Mouse (Mus musculus) intestine, embryonic 14.5 days (tissue): ENCODE measurements around the gene Slc22a4. TPM values are rescaled to one million over a fixed set of nuclear protein-coding genes. Genes with fewer than 3 reads are reported as not detected.
"Not testable (repeated sequence)": the region's sequence is repeated elsewhere in the genome, so short reads cannot be mapped to it uniquely, and the experiment has no call there.

Source experiments
- ATAC-seq: fragments of 200-750 bp; cut with Nextera tagmentation; replicated peaks from 2 replicates; pipeline ENCODE4 v1.8.0; 2017; ENCODE audit warnings: low read depth, moderate number of reproducible peaks, moderate TSS enrichment, moderate library complexity; ENCODE audit not compliant: low FRiP score, low TSS enrichment
- DNase-seq: peaks from one replicate; pipeline ENCODE4 v3.0.0-alpha.2; 2018; ENCODE audit warnings: low spot score
- H3K27ac ChIP-seq: fragments of 300-500 bp; sonication (generic); 2 replicates; pipeline ENCODE4 v1.5.1; 2014; ENCODE audit warnings: low read depth, mild to moderate bottlenecking, control low read depth
- H3K27me3 ChIP-seq: fragments of 300-500 bp; sonication (generic); replicated peaks from 2 replicates; pipeline ENCODE4 v1.6.1; 2014; ENCODE audit warnings: low read length, control low read depth; ENCODE audit not compliant: control insufficient read depth, insufficient read depth
- H3K36me3 ChIP-seq: fragments of 300-500 bp; sonication (generic); 2 replicates; pipeline ENCODE4 v1.6.1; 2014; ENCODE audit warnings: low read length, control low read depth; ENCODE audit not compliant: control insufficient read depth, insufficient read depth
- H3K4me1 ChIP-seq: fragments of 300-500 bp; sonication (generic); replicated peaks from 2 replicates; pipeline ENCODE4 v1.6.1; 2014; ENCODE audit warnings: low read length, control low read depth, mixed read lengths; ENCODE audit not compliant: control insufficient read depth, insufficient read depth
- H3K4me2 ChIP-seq: fragments of 300-500 bp; sonication (generic); 2 replicates; pipeline ENCODE4 v1.6.1; 2014; ENCODE audit warnings: low read length
- H3K4me3 ChIP-seq: fragments of 300-500 bp; sonication (generic); 2 replicates; pipeline ENCODE4 v1.5.1; 2014; ENCODE audit warnings: low read depth, low read length, control low read depth, mixed read lengths
- H3K9ac ChIP-seq: fragments of 300-500 bp; sonication (generic); 2 replicates; pipeline ENCODE4 v1.6.1; 2014; ENCODE audit warnings: mild to moderate bottlenecking, low read length
- H3K9me3 ChIP-seq: fragments of 300-500 bp; sonication (generic); 2 replicates; pipeline ENCODE4 v1.6.1; 2016; ENCODE audit warnings: low read length, control low read depth; ENCODE audit not compliant: control insufficient read depth
- WGBS: fragments of 180-500 bp; shearing (Covaris S2); extraction: QIAGEN DNeasy Blood & Tissue Kit; methylation state at CpG from one replicate; pipeline ENCODE4 v1.1.7; 2014; 5-methylcytosine and 5-hydroxymethylcytosine counted together
- polyA plus RNA-seq: library from polyadenylated mRNA; unstranded; fragments of >200 nt; fragmentation: Nextera tagmentation; extraction: Ambion mirVana; gene quantifications from 2 replicates; pipeline ENCODE4 v1.2.1, GENCODE M21; 2014

Gene Slc22a4
- polyA plus RNA-seq, 1 experiment from 2014 or later: 0.18 TPM

- Histone ChIP-seq H3K4me2 (no peak overlapping the region), H3K9me3 (no peaks in the 10 kb centered on the region), H3K4me1 (no peaks in the 10 kb centered on the region), H3K9ac (no peak overlapping the region), H3K27me3 (no peaks in the 10 kb centered on the region), H3K27ac (no peak overlapping the region), H3K36me3 (peaks cover 18% of the 10 kb centered on the region), H3K4me3 (no peak overlapping the region)
- 86% methylated on average over 7 of the region's 7 CpGs for WGBS
- ATAC-seq (no peak), DNase-seq (no peak)
Observed at GRCm38 (mm10) chr11:54051161-54051560, 23.3 kb upstream of the Slc22a4 start.

- Histone ChIP-seq H3K4me3 (no peak overlapping the region), H3K4me2 (no peak overlapping the region), H3K9ac (no peak overlapping the region), H3K27me3 (no peaks in the 10 kb centered on the region), H3K27ac (no peak overlapping the region), H3K4me1 (no peaks in the 10 kb centered on the region), H3K9me3 (no peaks in the 10 kb centered on the region), H3K36me3 (peaks cover 9% of the 10 kb centered on the region)
- ATAC-seq: no peak
- 74% methylated on average over 2 of the region's 2 CpGs for WGBS
- DNase-seq: no peak
Observed at GRCm38 (mm10) chr11:54050205-54050604, 22.3 kb upstream of the Slc22a4 start.

- no peaks in the 10 kb centered on the region for H3K36me3 ChIP-seq
- 95% methylated on average over 6 of the region's 6 CpGs for WGBS
- no peaks in the 10 kb centered on the region for H3K4me1 ChIP-seq
- H3K27ac ChIP-seq: no peak overlapping the region
- H3K4me2 ChIP-seq: no peak overlapping the region
- ATAC-seq: no peak
- DNase-seq: no peak
- no peaks in the 10 kb centered on the region for H3K9me3 ChIP-seq
- H3K4me3 ChIP-seq: no peak overlapping the region
- no peaks in the 10 kb centered on the region for H3K27me3 ChIP-seq
- H3K9ac ChIP-seq: no peak overlapping the region
Observed at GRCm38 (mm10) chr11:54040676-54041075, 12.8 kb upstream of the Slc22a4 start.

- not testable (repeated sequence) for DNase-seq, H3K27ac ChIP-seq, H3K9me3 ChIP-seq, H3K9ac ChIP-seq, ATAC-seq, H3K4me1 ChIP-seq, H3K4me2 ChIP-seq, H3K4me3 ChIP-seq, H3K27me3 ChIP-seq, H3K36me3 ChIP-seq
- WGBS: 100% methylated on average over 1 of the region's 3 CpGs
Observed at GRCm38 (mm10) chr11:54032872-54033271, 5.0 kb upstream of the Slc22a4 start.

- H3K36me3 ChIP-seq: no peaks in the 10 kb centered on the region
- no peaks in the 10 kb centered on the region for H3K9me3 ChIP-seq
- ATAC-seq: no peak
- no peak overlapping the region for H3K4me3 ChIP-seq
- H3K9ac ChIP-seq: no peak overlapping the region
- 87% methylated on average over 4 of the region's 4 CpGs for WGBS
- no peak for DNase-seq
- no peak overlapping the region for H3K27ac ChIP-seq
- no peak overlapping the region for H3K4me2 ChIP-seq
- peaks cover 4% of the 10 kb centered on the region for H3K4me1 ChIP-seq
- H3K27me3 ChIP-seq: 0 out of 2 replicates have a peak, but pooled peaks cover 14% of the 10 kb centered on the region
Observed at GRCm38 (mm10) chr11:54028997-54029396, 1.1 kb upstream of the Slc22a4 start.

GRCm38 (mm10) chr11:54027131-54028043, 503 bp downstream of the Slc22a4 start:
- DNase-seq (no peak), ATAC-seq (no peak)

GRCm38 (mm10) chr11:54026491-54027041, 1.3 kb downstream of the Slc22a4 start:
- Histone ChIP-seq H3K4me3 (no peak overlapping the region), H3K4me2 (no peak overlapping the region), H3K9me3 (no peaks in the 10 kb centered on the region), H3K27ac (no peak overlapping the region), H3K9ac (no peak overlapping the region), H3K4me1 (peaks cover 4% of the 10 kb centered on the region), H3K27me3 (0 out of 2 replicates have a peak, but pooled peaks cover 14% of the 10 kb centered on the region), H3K36me3 (no peaks in the 10 kb centered on the region)
- no peak for ATAC-seq
- 76% methylated on average over 1 of the region's 1 CpGs for WGBS
- no peak for DNase-seq

More at GRCm38 (mm10) chr11:54027131-54028043, 503 bp downstream of the Slc22a4 start:
- Histone ChIP-seq H3K9ac (peak overlapping the region; percentile 45), H3K9me3 (no peaks in the 10 kb centered on the region), H3K4me2 (peak overlapping the region; percentile 96), H3K27ac (no peak overlapping the region), H3K4me3 (peak overlapping the region; percentile 52), H3K4me1 (peaks cover 4% of the 10 kb centered on the region), H3K36me3 (no peaks in the 10 kb centered on the region), H3K27me3 (0 out of 2 replicates have a peak, but pooled peaks cover 14% of the 10 kb centered on the region)
- WGBS: 14% methylated on average over 31 of the region's 31 CpGs

GRCm38 (mm10) chr11:54021396-54022093, 6.3 kb downstream of the Slc22a4 start:
- H3K4me2 ChIP-seq: no peak overlapping the region
- H3K4me3 ChIP-seq: no peak overlapping the region
- 0 out of 2 replicates have a peak, but pooled peaks cover 3% of the 10 kb centered on the region for H3K27me3 ChIP-seq
- no peak for DNase-seq
- no peaks in the 10 kb centered on the region for H3K4me1 ChIP-seq
- H3K27ac ChIP-seq: no peak overlapping the region
- H3K9ac ChIP-seq: no peak overlapping the region
- no peaks in the 10 kb centered on the region for H3K36me3 ChIP-seq
- H3K9me3 ChIP-seq: no peaks in the 10 kb centered on the region
- no peak for ATAC-seq
- WGBS: 71% methylated on average over 5 of the region's 5 CpGs
